Mouse (Mus musculus) myocyte (in vitro differentiated cells): Measurements from ENCODE around the gene Faim2.

ENCODE experiments used
- CEBPB ChIP-seq: IDR thresholded peaks from 2 replicates; pipeline ENCODE4 v1.6.1; 2011; ENCODE audit warnings: mild to moderate bottlenecking, moderate library complexity; ENCODE audit not compliant: poor library complexity, insufficient read depth, severe bottlenecking
- MAX ChIP-seq: IDR thresholded peaks from one replicate; pipeline ENCODE4 v1.6.1; 2011; ENCODE audit warnings: low read depth, mild to moderate bottlenecking, control low read depth
- MYOD1 ChIP-seq, 3 experiments: IDR thresholded peaks; one replicate each; pipeline ENCODE4 v1.6.1; 2011; ENCODE audit warnings: control low read depth in 2 of 3, low read depth in 2 of 3, mild to moderate bottlenecking in 2 of 3, moderate library complexity in 1 of 3; ENCODE audit not compliant: insufficient read length in 2 of 3, control insufficient read depth in 1 of 3
- MYOG ChIP-seq, 3 experiments: IDR thresholded peaks; one replicate each; pipeline ENCODE4 v1.6.1; 2011; ENCODE audit warnings: control low read depth in 2 of 3, low read depth in 2 of 3, mild to moderate bottlenecking in 2 of 3; ENCODE audit not compliant: insufficient read length in 2 of 3, control insufficient read depth in 1 of 3, insufficient read depth in 1 of 3
- POLR2A ChIP-seq: IDR thresholded peaks from one replicate; pipeline ENCODE4 v1.6.1; 2011; ENCODE audit warnings: low read depth, mild to moderate bottlenecking, control low read depth, moderate library complexity; ENCODE audit not compliant: insufficient read length
- TCF12 ChIP-seq: IDR thresholded peaks from one replicate; pipeline ENCODE4 v1.6.1; 2011; ENCODE audit warnings: mild to moderate bottlenecking, control low read depth; ENCODE audit not compliant: poor library complexity, insufficient read depth, severe bottlenecking
- USF1 ChIP-seq: IDR thresholded peaks from one replicate; pipeline ENCODE4 v1.6.1; 2011; ENCODE audit warnings: low read depth, mild to moderate bottlenecking, control low read depth, moderate library complexity

DNA sequence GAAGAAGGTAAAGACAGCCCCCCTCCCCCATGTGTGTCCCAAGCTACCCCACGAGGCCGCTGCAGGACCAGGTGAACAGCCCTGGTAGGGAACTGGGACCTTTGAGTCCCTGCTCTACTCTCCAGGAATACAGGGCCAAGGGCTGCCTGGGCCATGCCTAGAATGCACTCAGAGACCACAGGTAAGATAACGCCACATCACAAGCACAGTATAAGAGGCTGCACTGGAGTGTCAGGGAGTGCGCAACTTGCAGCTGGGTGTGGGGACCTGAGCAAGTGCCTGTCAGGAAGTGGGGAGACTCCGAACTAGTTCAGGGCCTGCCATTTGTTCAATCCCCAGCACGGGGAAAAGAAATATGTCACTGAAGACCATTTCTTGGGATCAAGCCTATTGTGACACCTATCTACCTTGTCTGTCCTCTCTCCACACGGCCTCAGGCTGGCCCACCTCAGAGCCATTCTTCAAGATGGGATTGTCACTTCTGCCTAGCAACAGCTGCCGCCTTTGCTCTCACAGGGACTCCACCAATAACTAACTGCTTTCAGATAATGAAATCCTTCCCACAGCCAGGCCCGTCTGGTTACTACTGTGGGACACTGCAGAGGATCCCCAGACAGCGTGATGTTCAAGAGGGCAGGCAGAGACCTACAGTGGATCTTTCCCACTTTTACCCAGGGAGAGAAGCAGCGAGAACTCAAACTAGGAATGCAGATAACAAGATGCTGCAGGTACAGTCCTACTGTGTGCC lies 74.6 kb downstream of the Faim2 start:
- TF ChIP-seq USF1 (no peak), POLR2A (no peak), MYOG (IDR thresholded peaks at IDR 0.05; ENCODE audit: control insufficient read depth in 1 of 3, insufficient read depth in 1 of 3, insufficient read length in 2 of 3, low read depth in 2 of 3) (no peak), TCF12 (no peak), CEBPB (no peak), MYOD1 (IDR thresholded peaks at IDR 0.05; ENCODE audit: control insufficient read depth in 1 of 3, insufficient read length in 2 of 3, low read depth in 2 of 3) (no peak), MAX (no peak)
